Mouse (Mus musculus) fat pad, adult 2 months (tissue): Measurements from ENCODE around the gene Exoc4.

Experiments used
- DNase-seq: peaks from one replicate; pipeline ENCODE4 v3.0.0-alpha.2; 2011; ENCODE audit warnings: low read depth, low spot score; ENCODE audit errors: extremely low read depth

The Exoc4 gene

GRCm38 (mm10) chr6:33738857-33739291 lies 490.0 kb downstream of the Exoc4 start:
- no peak for DNase-seq

- no peak for DNase-seq
These were observed 490.4 kb downstream of the Exoc4 start for GRCm38 (mm10) chr6:33739304-33739703.

GRCm38 (mm10) chr6:33755976-33756375 lies 507.1 kb downstream of the Exoc4 start:
- no peak for DNase-seq

GRCm38 (mm10) chr6:33761557-33761956 lies 512.7 kb downstream of the Exoc4 start:
- no peak for DNase-seq

GRCm38 (mm10) chr6:33763245-33763644 lies 514.4 kb downstream of the Exoc4 start:
- no peak for DNase-seq

- DNase-seq: no peak
These were observed 515.1 kb downstream of the Exoc4 start for GRCm38 (mm10) chr6:33763970-33764369.

- no peak for DNase-seq
These were observed 520.4 kb downstream of the Exoc4 start for GRCm38 (mm10) chr6:33769251-33769650.

GRCm38 (mm10) chr6:33770021-33770420 lies 521.1 kb downstream of the Exoc4 start:
- no peak for DNase-seq

GRCm38 (mm10) chr6:33772551-33773315 lies 523.8 kb downstream of the Exoc4 start:
- no peak for DNase-seq

GRCm38 (mm10) chr6:33792604-33793003 lies 543.7 kb downstream of the Exoc4 start:
- no peak for DNase-seq

- no peak for DNase-seq
These were observed 552.4 kb downstream of the Exoc4 start for GRCm38 (mm10) chr6:33801254-33801653.

- no peak for DNase-seq
These were observed 554.7 kb downstream of the Exoc4 start for GRCm38 (mm10) chr6:33803481-33804098.

- DNase-seq: no peak
These were observed 555.9 kb downstream of the Exoc4 start for GRCm38 (mm10) chr6:33804775-33805174.

- DNase-seq: no peak
These were observed 557.3 kb downstream of the Exoc4 start for GRCm38 (mm10) chr6:33806072-33806782.

GRCm38 (mm10) chr6:33814386-33814785 lies 565.5 kb downstream of the Exoc4 start:
- no peak for DNase-seq

GRCm38 (mm10) chr6:33823171-33823570 lies 574.3 kb downstream of the Exoc4 start:
- DNase-seq: no peak

GRCm38 (mm10) chr6:33823777-33824302 lies 575.0 kb downstream of the Exoc4 start:
- DNase-seq: no peak

- DNase-seq: no peak
These were observed 579.6 kb downstream of the Exoc4 start for GRCm38 (mm10) chr6:33828499-33828898.

- DNase-seq: no peak
These were observed 580.4 kb downstream of the Exoc4 start for GRCm38 (mm10) chr6:33829261-33829660.

GRCm38 (mm10) chr6:33831276-33831675 lies 582.4 kb downstream of the Exoc4 start:
- DNase-seq: no peak

GRCm38 (mm10) chr6:33832978-33833377 lies 584.1 kb downstream of the Exoc4 start:
- DNase-seq: no peak
